Mouse (Mus musculus) embryonic facial prominence, embryonic 13.5 days (tissue): ENCODE data around the gene Ppp1r9a. TPM values are rescaled to one million over a fixed set of nuclear protein-coding genes. Genes with fewer than 3 reads are reported as not detected.

Experiments used
- ATAC-seq: fragments of 200-750 bp; cut with Nextera tagmentation; 2 replicates; pipeline ENCODE4 v1.8.0; 2017; ENCODE audit warnings: low read depth; ENCODE audit not compliant: insufficient number of reproducible peaks, insufficient read depth, low FRiP score, low TSS enrichment
- H3K27ac ChIP-seq: fragments of 300-500 bp; sonication (generic); 2 replicates; pipeline ENCODE4 v1.5.1; 2015; ENCODE audit warnings: moderate library complexity, mild to moderate bottlenecking, inconsistent platforms
- H3K27me3 ChIP-seq: fragments of 300-500 bp; sonication (generic); 2 replicates; pipeline ENCODE4 v1.6.1; 2015; ENCODE audit warnings: mild to moderate bottlenecking, inconsistent platforms
- H3K36me3 ChIP-seq: fragments of 300-500 bp; sonication (generic); 2 replicates; pipeline ENCODE4 v1.6.1; 2015; ENCODE audit warnings: mild to moderate bottlenecking, inconsistent platforms
- H3K4me1 ChIP-seq: fragments of 300-500 bp; sonication (generic); 2 replicates; pipeline ENCODE4 v1.6.1; 2015; ENCODE audit warnings: inconsistent platforms
- H3K4me2 ChIP-seq: fragments of 300-500 bp; sonication (generic); 2 replicates; pipeline ENCODE4 v1.6.1; 2015; ENCODE audit warnings: moderate library complexity, mild to moderate bottlenecking, inconsistent platforms
- H3K4me3 ChIP-seq: fragments of 300-500 bp; sonication (generic); 2 replicates; pipeline ENCODE4 v1.5.1; 2015; ENCODE audit warnings: mild to moderate bottlenecking, inconsistent platforms
- H3K9ac ChIP-seq: fragments of 300-500 bp; sonication (generic); 2 replicates; pipeline ENCODE4 v1.6.1; 2015; ENCODE audit warnings: mild to moderate bottlenecking, inconsistent platforms
- H3K9me3 ChIP-seq: fragments of 300-500 bp; sonication (generic); 2 replicates; pipeline ENCODE4 v1.6.1; 2016; ENCODE audit warnings: inconsistent platforms
- WGBS: fragments of 180-500 bp; shearing (Covaris S2); methylation state at CpG from one replicate; pipeline ENCODE4 v1.1.7; 2015; ENCODE audit warnings: mixed read lengths; 5-methylcytosine and 5-hydroxymethylcytosine counted together
- polyA plus RNA-seq: library from polyadenylated mRNA; unstranded; fragments of >200 nt; fragmentation: Nextera tagmentation; extraction: Ambion mirVana; gene quantifications from 2 replicates; pipeline ENCODE4 v1.2.1, GENCODE M21; 2015

The Ppp1r9a gene
- polyA plus RNA-seq, 1 experiment from 2014 or later, result 19.7 TPM

GRCm38 (mm10) chr6:5190761-5191160, 288.0 kb downstream of the Ppp1r9a start:
- no peak overlapping the region for H3K27ac ChIP-seq
- H3K36me3 ChIP-seq, result no peaks in the 10 kb centered on the region
- 81% methylated on average over 4 of the region's 4 CpGs for WGBS
- H3K4me2 ChIP-seq, result no peak overlapping the region
- no peak for ATAC-seq
- no peak overlapping the region for H3K9ac ChIP-seq
- no peaks in the 10 kb centered on the region for H3K27me3 ChIP-seq
- no peak overlapping the region for H3K4me3 ChIP-seq
- H3K4me1 ChIP-seq, result 0 out of 2 replicates have a peak, but pooled peaks cover 10% of the 10 kb centered on the region
- no peaks in the 10 kb centered on the region for H3K9me3 ChIP-seq

- 0 out of 2 replicates have a peak, but pooled peaks have one; percentile 10 for ATAC-seq
- Histone ChIP-seq H3K4me2 (no peak within 1 kb of the TSS), H3K9ac (no peak within 1 kb of the TSS), H3K36me3 (no peaks in the 10 kb centered on the region), H3K4me1 (0 out of 2 replicates have a peak, but pooled peaks cover 5% of the 10 kb centered on the region), H3K9me3 (no peaks in the 10 kb centered on the region), H3K4me3 (no peak within 1 kb of the TSS), H3K27ac (no peak within 1 kb of the TSS), H3K27me3 (no peaks in the 10 kb centered on the region)
- WGBS, result 40% methylated on average over 5 of the region's 5 CpGs
Observed at GRCm38 (mm10) chr6:5193693-5194092, 291.0 kb downstream of the Ppp1r9a start, which contains the start of gene Pon1. Gene Pon1 (minus strand): TSS chr6:5193946.

GRCm38 (mm10) chr6:5198590-5198989, 295.9 kb downstream of the Ppp1r9a start:
- no peak overlapping the region for H3K4me3 ChIP-seq
- H3K36me3 ChIP-seq, result no peaks in the 10 kb centered on the region
- no peak for ATAC-seq
- H3K4me1 ChIP-seq, result 0 out of 2 replicates have a peak, but pooled peaks cover 5% of the 10 kb centered on the region
- H3K4me2 ChIP-seq, result no peak overlapping the region
- no peak overlapping the region for H3K9ac ChIP-seq
- H3K27me3 ChIP-seq, result no peaks in the 10 kb centered on the region
- H3K27ac ChIP-seq, result no peak overlapping the region
- H3K9me3 ChIP-seq, result no peaks in the 10 kb centered on the region
- 93% methylated on average over 5 of the region's 5 CpGs for WGBS

GRCm38 (mm10) chr6:5199376-5199905, 296.7 kb downstream of the Ppp1r9a start:
- WGBS, result 84% methylated on average over 8 of the region's 8 CpGs
- ATAC-seq, result no peak
- H3K36me3 ChIP-seq, result no peaks in the 10 kb centered on the region
- no peak overlapping the region for H3K9ac ChIP-seq
- no peaks in the 10 kb centered on the region for H3K9me3 ChIP-seq
- H3K27ac ChIP-seq, result no peak overlapping the region
- no peak overlapping the region for H3K4me2 ChIP-seq
- H3K4me3 ChIP-seq, result no peak overlapping the region
- no peaks in the 10 kb centered on the region for H3K27me3 ChIP-seq
- H3K4me1 ChIP-seq, result no peaks in the 10 kb centered on the region

GRCm38 (mm10) chr6:5199916-5200315, 297.2 kb downstream of the Ppp1r9a start:
- Histone ChIP-seq H3K27ac (no peak overlapping the region), H3K4me1 (no peaks in the 10 kb centered on the region), H3K9ac (no peak overlapping the region), H3K4me3 (no peak overlapping the region), H3K27me3 (no peaks in the 10 kb centered on the region), H3K4me2 (no peak overlapping the region), H3K36me3 (no peaks in the 10 kb centered on the region), H3K9me3 (no peaks in the 10 kb centered on the region)
- ATAC-seq, result no peak
- WGBS, result 83% methylated on average over 3 of the region's 3 CpGs

- Histone ChIP-seq H3K27me3 (no peaks in the 10 kb centered on the region), H3K9ac (no peak overlapping the region), H3K9me3 (no peaks in the 10 kb centered on the region), H3K4me3 (no peak overlapping the region), H3K27ac (no peak overlapping the region), H3K4me1 (no peaks in the 10 kb centered on the region), H3K4me2 (no peak overlapping the region), H3K36me3 (no peaks in the 10 kb centered on the region)
- ATAC-seq, result no peak
- WGBS, result 87% methylated on average over 2 of the region's 2 CpGs
Observed at GRCm38 (mm10) chr6:5207817-5208216, 305.1 kb downstream of the Ppp1r9a start.

Other genes starting within 250 kb of the Ppp1r9a start
- gene Sgce, start 155.7 kb upstream of the Ppp1r9a start, polyA plus RNA-seq, result 66.5 and 80.6 TPM in 2 replicates
- 7.6 and 7.8 TPM in 2 replicates for gene Peg10, start 155.6 kb upstream of the Ppp1r9a start, polyA plus RNA-seq